In the genomic region with DNA sequence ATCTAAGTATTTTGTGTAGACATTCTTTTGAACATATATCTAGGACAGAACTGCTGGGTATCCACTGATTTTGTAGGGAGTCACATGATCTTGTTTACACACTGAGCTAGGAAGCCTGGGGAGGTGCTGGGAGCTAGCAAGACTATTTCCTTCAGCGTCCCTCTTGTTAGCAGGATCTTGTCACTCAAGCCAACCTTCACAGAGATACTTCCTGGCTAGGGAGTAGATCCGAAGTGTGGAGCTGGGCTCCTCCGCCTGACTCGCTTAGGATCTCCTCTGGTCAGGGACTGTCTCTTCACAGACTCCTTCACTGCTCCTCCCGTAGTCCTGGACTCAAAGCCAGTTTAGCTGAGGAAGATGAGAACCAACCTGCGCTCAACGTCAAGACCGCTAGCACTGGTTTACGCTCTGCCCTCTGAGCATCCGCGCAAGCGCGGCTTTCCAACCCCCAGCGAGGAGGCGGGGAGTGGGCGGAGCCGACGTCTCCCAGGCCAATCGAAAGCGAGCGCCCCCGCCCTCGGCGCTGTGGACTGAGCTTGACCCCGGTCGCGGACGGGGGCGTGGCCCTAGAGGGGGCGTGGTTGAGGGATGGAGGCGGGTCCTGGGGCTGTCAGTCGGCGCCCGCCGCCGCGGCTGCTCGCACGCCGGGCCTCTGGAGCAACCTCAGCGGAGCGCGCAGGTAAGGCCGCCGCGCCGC, we compare ENCODE assay signal across 8 mouse cellular contexts. TPM values are rescaled to one million over a fixed set of nuclear protein-coding genes. Genes with fewer than 3 reads are reported as not detected.
DNase-seq lines count a peak whose midpoint lies in the region; ATAC-seq and TF ChIP-seq lines count a peak whose summit lies in the region.

A gene (plus strand): TSS at position 601 of the 697 bp plus-strand sequence.

- ATAC-seq in cerebellum, adult (ENCODE audit: insufficient number of reproducible peaks, low FRiP score, low TSS enrichment) = peak; percentile 93
- ATAC-seq in forebrain, embryonic 12.5 days (ENCODE audit: low FRiP score) = peak; percentile 98
- peak; percentile 100 for ATAC-seq in heart, embryonic 16.5 days (replicated peaks; ENCODE audit: extremely low read depth, insufficient read depth, low FRiP score)
- ATAC-seq in liver, embryonic 13.5 days (ENCODE audit: low read depth) = peak; percentile 97
- ATAC-seq in stomach, embryonic 14.5 days (ENCODE audit: insufficient number of reproducible peaks, insufficient read depth, low FRiP score, low read depth) = peak; percentile 97

- no peaks in the 10 kb centered on the region for H3K79me2 ChIP-seq in CH12.LX (replicated peaks; ENCODE audit: control insufficient read depth, extremely low read depth, insufficient read depth, poor library complexity, severe bottlenecking)

- peak within 1 kb of the TSS; percentile 54 for H3K9ac ChIP-seq in CH12.LX (ENCODE audit: insufficient read depth, low read depth)
- peak within 1 kb of the TSS; percentile 68 for H3K9ac ChIP-seq in forebrain, embryonic 12.5 days
- H3K9ac ChIP-seq in heart, embryonic 16.5 days (ENCODE audit: low read length) = peak within 1 kb of the TSS; percentile 82
- H3K9ac ChIP-seq in liver, embryonic 13.5 days = peak within 1 kb of the TSS; percentile 62
- peak within 1 kb of the TSS; percentile 38; the same call in 1 of the 2 replicates for H3K9ac ChIP-seq in stomach, embryonic 14.5 days (replicated peaks; ENCODE audit: low read depth, low read length)

- H3K4me1 ChIP-seq in CH12.LX (ENCODE audit: control insufficient read depth in 1 of 2, insufficient read depth in 2 of 2) = peaks cover 9 to 44% of the 10 kb centered on the region in 2 experiments
- H3K4me1 ChIP-seq in forebrain, embryonic 12.5 days = peaks cover 11% of the 10 kb centered on the region
- 0 out of 2 replicates have a peak, but pooled peaks cover 2% of the 10 kb centered on the region for H3K4me1 ChIP-seq in heart, embryonic 16.5 days (ENCODE audit: control insufficient read depth, insufficient read depth, low read length)
- peaks cover 15% of the 10 kb centered on the region for H3K4me1 ChIP-seq in liver, embryonic 13.5 days (replicated peaks)
- 0 out of 2 replicates have a peak, but pooled peaks cover 3% of the 10 kb centered on the region for H3K4me1 ChIP-seq in stomach, embryonic 14.5 days (ENCODE audit: control insufficient read depth, insufficient read depth, low read length)

- peak within 1 kb of the TSS; percentile 78 to 89 (median 88) for H3K4me3 ChIP-seq in CH12.LX (replicated peaks in 1 of 3; ENCODE audit: low read depth in 2 of 3, low read length in 2 of 3, poor library complexity in 1 of 3)
- peak within 1 kb of the TSS; percentile 80 for H3K4me3 ChIP-seq in forebrain, embryonic 12.5 days (replicated peaks)
- peak within 1 kb of the TSS; percentile 97 for H3K4me3 ChIP-seq in heart, embryonic 16.5 days (ENCODE audit: low read length)
- peak within 1 kb of the TSS; percentile 66 for H3K4me3 ChIP-seq in liver, embryonic 13.5 days (replicated peaks)
- H3K4me3 ChIP-seq in stomach, embryonic 14.5 days (ENCODE audit: low read depth, low read length) = peak within 1 kb of the TSS; percentile 70

- peaks cover 0 to 4% of the 10 kb centered on the region in 2 experiments for H3K36me3 ChIP-seq in CH12.LX (replicated peaks in 1 of 2; ENCODE audit: control insufficient read depth in 1 of 2, insufficient read depth in 1 of 2, low read length in 1 of 2)
- H3K36me3 ChIP-seq in forebrain, embryonic 12.5 days (replicated peaks) = no peaks in the 10 kb centered on the region
- H3K36me3 ChIP-seq in heart, embryonic 16.5 days (ENCODE audit: control insufficient read depth, insufficient read depth) = no peaks in the 10 kb centered on the region
- no peaks in the 10 kb centered on the region for H3K36me3 ChIP-seq in liver, embryonic 13.5 days
- H3K36me3 ChIP-seq in stomach, embryonic 14.5 days (ENCODE audit: control insufficient read depth, insufficient read depth, low read length) = no peaks in the 10 kb centered on the region

- H3K27ac ChIP-seq in CH12.LX (ENCODE audit: insufficient read depth, low read depth) = peak within 1 kb of the TSS; percentile 29; the same call in 1 of the 2 replicates
- peak within 1 kb of the TSS; percentile 51; the same call in 1 of the 2 replicates for H3K27ac ChIP-seq in forebrain, embryonic 12.5 days
- H3K27ac ChIP-seq in heart, embryonic 16.5 days (ENCODE audit: low read length) = peak within 1 kb of the TSS; percentile 62
- H3K27ac ChIP-seq in liver, embryonic 13.5 days = no peak within 1 kb of the TSS
- H3K27ac ChIP-seq in stomach, embryonic 14.5 days (ENCODE audit: low read length) = no peak within 1 kb of the TSS

- no peak for TF ChIP-seq EP300 in CH12.LX (IDR thresholded peaks at IDR 0.05; ENCODE audit: low read length)

- peak; percentile 91 for TF ChIP-seq POLR2A in CH12.LX (IDR thresholded peaks at IDR 0.05; ENCODE audit: low read depth, low read length)

- DNase-seq in CH12.LX (ENCODE audit: extremely low read depth) = peak; percentile 99
- DNase-seq in kidney, postnatal 25 days = peak; percentile 100
- DNase-seq in liver, embryonic 13.5 days = peak; percentile 96
- peak; percentile 100 for DNase-seq in natural killer cell, adult 2 months (ENCODE audit: low spot score in 2 of 2)

- no peaks in the 10 kb centered on the region for H3K9me3 ChIP-seq in CH12.LX (replicated peaks; ENCODE audit: low read length)
- no peaks in the 10 kb centered on the region for H3K9me3 ChIP-seq in forebrain, embryonic 12.5 days
- H3K9me3 ChIP-seq in heart, embryonic 16.5 days (replicated peaks; ENCODE audit: control insufficient read depth, low read length) = no peaks in the 10 kb centered on the region
- no peaks in the 10 kb centered on the region for H3K9me3 ChIP-seq in liver, embryonic 13.5 days (replicated peaks)
- H3K9me3 ChIP-seq in stomach, embryonic 14.5 days (ENCODE audit: control insufficient read depth, low read depth, low read length) = no peaks in the 10 kb centered on the region

- peak within 1 kb of the TSS; percentile 83 for H3K4me2 ChIP-seq in CH12.LX (ENCODE audit: insufficient read depth, low read depth, poor library complexity, severe bottlenecking)
- H3K4me2 ChIP-seq in forebrain, embryonic 12.5 days = peak within 1 kb of the TSS; percentile 99
- peak within 1 kb of the TSS; percentile 100 for H3K4me2 ChIP-seq in heart, embryonic 16.5 days (ENCODE audit: low read depth, low read length)
- peak within 1 kb of the TSS; percentile 86 for H3K4me2 ChIP-seq in liver, embryonic 13.5 days
- peak within 1 kb of the TSS; percentile 97 for H3K4me2 ChIP-seq in stomach, embryonic 14.5 days (replicated peaks; ENCODE audit: low read depth, low read length)

- in situ Hi-C loops in CH12.LX (cut with MboI; ENCODE audit: low pct_ligation_motif_present, low pct_unique_long_range_greater_than_20kb, low sequenced_read_pairs) = no loop called here

- TF ChIP-seq CTCF in CH12.LX (conservative IDR thresholded peaks at IDR 0.05 in 1 of 2, IDR thresholded peaks at IDR 0.05 in 1 of 2; ENCODE audit: low read depth in 2 of 2, low read length in 2 of 2) = no peak

- dilution Hi-C loops in CH12.LX (cut with MboI; ENCODE audit: extremely low pct_ligation_motif_present, extremely low pct_unique_long_range_greater_than_20kb, low sequenced_read_pairs) = no loop called here

- no peaks in the 10 kb centered on the region for H3K27me3 ChIP-seq in CH12.LX (replicated peaks)
- H3K27me3 ChIP-seq in forebrain, embryonic 12.5 days = peaks cover 27% of the 10 kb centered on the region
- peaks cover 11% of the 10 kb centered on the region for H3K27me3 ChIP-seq in heart, embryonic 16.5 days (ENCODE audit: control insufficient read depth, insufficient read depth, low read length)
- peaks cover 40% of the 10 kb centered on the region for H3K27me3 ChIP-seq in liver, embryonic 13.5 days
- 0 out of 2 replicates have a peak, but pooled peaks cover 5% of the 10 kb centered on the region for H3K27me3 ChIP-seq in stomach, embryonic 14.5 days (ENCODE audit: control insufficient read depth, insufficient read depth, low read length)

- no peak for TF ChIP-seq RAD21 in CH12.LX (IDR thresholded peaks at IDR 0.05; ENCODE audit: low read depth, low read length)

- under 1% methylated on average over 46 of the region's 47 CpGs for WGBS in forebrain, embryonic 12.5 days
- under 1% methylated on average over 44 of the region's 47 CpGs for whole genome bisulfite sequencing in heart, embryonic 16.5 days
- 0% methylated on average over 44 of the region's 47 CpGs for WGBS in liver, embryonic 13.5 days (ENCODE audit: insufficient replicate concordance)
- under 1% methylated on average over 47 of the region's 47 CpGs for WGBS in stomach, embryonic 14.5 days

TF ChIP-seq in CH12.LX, 34 proteins besides CTCF, POLR2A, EP300 and RAD21 (continues in another document):
- TF ChIP-seq NELFE (IDR thresholded peaks at IDR 0.05; ENCODE audit: low read depth, low read length) (peak; percentile 88), ZNF384 (IDR thresholded peaks at IDR 0.05; ENCODE audit: low read depth, low read length) (no peak), SMC3 (IDR thresholded peaks at IDR 0.05; ENCODE audit: low read depth, low read length) (no peak), CHD2 (IDR thresholded peaks at IDR 0.05; ENCODE audit: low read length) (no peak), SIN3A (IDR thresholded peaks at IDR 0.05; ENCODE audit: low read length) (no peak; the same call in none of the 2 replicates), UBTF (IDR thresholded peaks at IDR 0.05; ENCODE audit: low read depth, low read length) (peak; percentile 47; the same call in 1 of the 2 replicates), E2F4 (IDR thresholded peaks at IDR 0.05; ENCODE audit: insufficient replicate concordance, low read depth, low read length) (no peak), USF2 (conservative IDR thresholded peaks at IDR 0.05; ENCODE audit: low read depth, low read length) (0 out of 2 replicates have a peak, but pooled peaks have one; percentile 6), TBP (conservative IDR thresholded peaks at IDR 0.05; ENCODE audit: low read depth, low read length) (peak; percentile 54; the same call in 1 of the 2 replicates), GABPA (IDR thresholded peaks at IDR 0.05; ENCODE audit: insufficient replicate concordance, low read depth, low read length) (no peak), MYC (IDR thresholded peaks at IDR 0.05; ENCODE audit: low read depth, low read length) (no peak), JUN (IDR thresholded peaks at IDR 0.05; ENCODE audit: insufficient read depth, low read depth, low read length) (no peak), ZMIZ1 (IDR thresholded peaks at IDR 0.05; ENCODE audit: low read depth, low read length) (peak; percentile 89), JUND (conservative IDR thresholded peaks at IDR 0.05; ENCODE audit: low read depth, low read length) (no peak)

RNA-seq across cellular contexts. Expression of the gene that starts here (rescaled TPM):
- total RNA-seq in CH12.LX (2012; rRNA removed) (16.7 and 21.2 TPM in 2 replicates), CH12.LX (2014; rRNA removed) (11.1 and 14.4 TPM in 2 replicates)
- polyA plus RNA-seq in CH12.LX (2012; ENCODE audit: insufficient read length, low read depth) = 27.9 and 32.3 TPM in 2 replicates
- 3.2 and 4.2 TPM in 2 replicates for polyA plus RNA-seq in forebrain, embryonic 12.5 days (2016; fragmentation: Nextera tagmentation; extraction: Ambion mirVana)
- 6.1 and 9.4 TPM in 2 replicates for polyA plus RNA-seq in heart, embryonic 16.5 days (2015; fragmentation: Nextera tagmentation; extraction: Ambion mirVana)
- 2.1 and 2.6 TPM in 2 replicates for polyA plus RNA-seq in liver, embryonic 13.5 days (2015; fragmentation: Nextera tagmentation; extraction: Ambion mirVana)
- polyA plus RNA-seq in stomach, embryonic 14.5 days (2014; fragmentation: Nextera tagmentation; extraction: Ambion mirVana) = 8.6 and 9.8 TPM in 2 replicates

Comparison
In these comparisons a context has a peak if more than half of its experiments do, and no peak if none do; other contexts are left out.
1. H3K27ac ChIP-seq: peak in CH12.LX (single experiment), forebrain, embryonic 12.5 days (single experiment) and heart, embryonic 16.5 days (single experiment); none in liver, embryonic 13.5 days (single experiment) and stomach, embryonic 14.5 days (single experiment).
2. Peak in every context shown above with its lines, with median percentiles within 50 percentile points of each other: DNase-seq, H3K4me2 ChIP-seq, H3K4me3 ChIP-seq, H3K9ac ChIP-seq and ATAC-seq.